Mouse (Mus musculus): ENCODE data around the gene Gm20388. TPM values are rescaled to one million over a fixed set of nuclear protein-coding genes. Genes with fewer than 3 reads are reported as not detected.
A peak's percentile ranks its signal among the peaks of the same experiment; 100 is the strongest.

The Gm20388 gene
- polyA plus RNA-seq, 1 experiment from 2014 or later: not detected

DNA sequence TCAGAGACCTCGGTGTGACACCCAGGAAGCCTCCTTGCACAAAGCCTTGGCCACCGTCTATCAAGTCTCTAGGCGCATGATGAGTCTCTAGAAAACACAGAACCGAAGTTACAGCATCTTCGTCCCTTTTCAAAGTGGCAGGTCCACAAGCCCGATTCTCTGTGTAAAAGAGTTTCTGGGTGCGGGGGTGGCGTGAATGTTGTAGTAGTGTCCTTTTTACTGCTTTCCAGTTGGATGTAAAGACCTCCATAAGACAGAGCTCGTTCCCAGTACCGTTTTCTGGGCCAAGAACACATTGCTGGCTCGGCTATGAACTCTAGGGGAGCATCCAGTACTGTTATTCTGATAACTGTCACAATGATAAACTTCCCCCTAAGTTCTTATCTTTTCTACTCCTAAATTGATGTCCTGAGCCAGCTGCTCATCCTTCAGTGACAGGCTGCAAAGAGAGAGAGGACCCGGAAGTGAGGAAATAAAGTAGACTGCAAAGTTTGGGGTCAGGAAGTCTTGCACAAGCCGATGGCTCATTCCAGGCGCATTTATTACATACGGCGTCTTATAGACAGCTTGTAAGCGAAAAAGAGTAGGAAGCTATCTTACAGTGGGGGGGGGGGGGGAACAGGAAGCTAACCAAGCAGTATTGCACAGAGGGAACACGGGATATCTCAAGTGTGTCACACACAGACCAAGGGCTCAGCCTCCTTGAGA, 1614.6 kb downstream of the Gm20388 start:
- no peaks in the 10 kb centered on the region for H3K4me1 ChIP-seq (replicated peaks; ENCODE audit: control insufficient read depth, insufficient read depth, low read length)
- no peaks in the 10 kb centered on the region for H3K27me3 ChIP-seq (replicated peaks; ENCODE audit: control insufficient read depth, insufficient read depth, low read length)
- no peak overlapping the region for H3K9ac ChIP-seq (ENCODE audit: low read depth, low read length)
- no peak overlapping the region for H3K4me2 ChIP-seq (replicated peaks; ENCODE audit: low read depth)
- no peak for TF ChIP-seq CTCF (IDR thresholded peaks at IDR 0.05; ENCODE audit: low read depth)
- ATAC-seq: no peak
- WGBS: 66% methylated on average over 18 of the region's 18 CpGs
- H3K36me3 ChIP-seq (ENCODE audit: control insufficient read depth, insufficient read depth): no peaks in the 10 kb centered on the region
- H3K9me3 ChIP-seq (ENCODE audit: control insufficient read depth): no peaks in the 10 kb centered on the region
- H3K4me3 ChIP-seq (ENCODE audit: low read depth, low read length): no peak overlapping the region
- no peak overlapping the region for H3K27ac ChIP-seq (ENCODE audit: low read depth, low read length)

DNA sequence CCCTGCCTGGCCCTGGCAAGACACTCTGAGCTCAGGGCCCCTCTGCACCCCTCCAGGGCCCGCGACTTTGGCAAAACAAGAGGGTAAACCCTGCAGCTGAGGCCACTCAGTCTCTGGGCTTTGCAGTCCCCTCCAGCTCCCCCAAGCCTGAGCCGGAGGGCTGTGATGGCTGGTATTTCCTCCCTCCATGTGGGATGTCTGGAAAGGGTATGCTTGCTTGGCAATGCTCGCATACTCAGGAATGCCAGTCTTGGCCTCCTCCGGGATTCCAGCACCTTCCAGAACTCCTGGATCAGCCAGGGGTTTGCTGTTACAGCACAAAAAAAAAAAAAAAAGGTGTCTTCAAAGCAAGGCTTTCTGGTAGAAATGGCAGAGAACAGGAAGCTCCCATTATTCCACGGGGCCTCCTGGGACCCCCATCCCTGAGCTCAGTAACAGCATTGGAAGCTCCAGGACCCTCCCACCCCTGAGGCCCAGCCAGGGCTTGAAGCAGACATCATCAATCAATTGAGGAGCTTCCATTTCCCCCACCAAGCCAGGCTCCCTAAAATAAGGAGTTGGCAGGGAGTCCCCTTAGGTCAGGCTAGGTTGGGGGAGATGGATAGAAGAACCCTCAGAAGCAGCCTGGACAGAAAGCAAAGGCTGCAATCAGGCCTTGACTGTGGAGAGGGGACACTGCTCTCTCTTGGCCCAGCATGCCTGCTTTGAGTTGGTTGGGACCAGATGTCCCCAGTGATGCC, 1616.3 kb downstream of the Gm20388 start:
- Histone ChIP-seq H3K36me3 (ENCODE audit: control insufficient read depth, insufficient read depth) (no peaks in the 10 kb centered on the region), H3K4me2 (replicated peaks; ENCODE audit: low read depth) (no peak overlapping the region), H3K27ac (ENCODE audit: low read depth, low read length) (no peak overlapping the region), H3K9me3 (ENCODE audit: control insufficient read depth) (no peaks in the 10 kb centered on the region), H3K4me3 (ENCODE audit: low read depth, low read length) (no peak overlapping the region), H3K27me3 (replicated peaks; ENCODE audit: control insufficient read depth, insufficient read depth, low read length) (no peaks in the 10 kb centered on the region), H3K9ac (ENCODE audit: low read depth, low read length) (no peak overlapping the region), H3K4me1 (replicated peaks; ENCODE audit: control insufficient read depth, insufficient read depth, low read length) (no peaks in the 10 kb centered on the region)
- no peak for TF ChIP-seq CTCF (IDR thresholded peaks at IDR 0.05; ENCODE audit: low read depth)
- WGBS: 58% methylated on average over 6 of the region's 6 CpGs
- no peak for ATAC-seq

DNA sequence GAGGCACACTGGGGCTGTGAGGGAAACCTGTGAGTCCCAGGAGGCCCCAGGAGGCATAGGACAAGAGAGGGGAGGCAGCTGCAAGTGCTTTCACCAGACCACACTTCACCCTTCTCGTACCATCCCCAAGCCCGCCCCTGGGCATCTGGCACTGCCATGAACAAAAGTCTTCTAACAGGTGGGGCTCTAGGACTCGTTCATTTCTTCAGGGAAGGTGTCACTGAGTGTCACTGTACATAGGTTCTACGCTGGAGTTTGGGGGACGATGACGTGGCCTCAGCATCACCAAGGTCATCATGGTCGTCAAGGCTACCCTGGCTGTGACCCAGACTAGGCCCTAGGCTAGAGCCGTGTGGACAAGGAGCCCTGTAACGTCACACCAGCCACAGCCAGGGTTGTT, 1617.1 kb downstream of the Gm20388 start:
- Histone ChIP-seq H3K9ac (ENCODE audit: low read depth, low read length) (no peak overlapping the region), H3K4me1 (replicated peaks; ENCODE audit: control insufficient read depth, insufficient read depth, low read length) (no peaks in the 10 kb centered on the region), H3K27ac (ENCODE audit: low read depth, low read length) (no peak overlapping the region), H3K36me3 (ENCODE audit: control insufficient read depth, insufficient read depth) (no peaks in the 10 kb centered on the region), H3K9me3 (ENCODE audit: control insufficient read depth) (no peaks in the 10 kb centered on the region), H3K4me2 (replicated peaks; ENCODE audit: low read depth) (no peak overlapping the region), H3K4me3 (ENCODE audit: low read depth, low read length) (no peak overlapping the region), H3K27me3 (replicated peaks; ENCODE audit: control insufficient read depth, insufficient read depth, low read length) (no peaks in the 10 kb centered on the region)
- ATAC-seq: no peak
- 86% methylated on average over 9 of the region's 9 CpGs for WGBS
- TF ChIP-seq CTCF (IDR thresholded peaks at IDR 0.05; ENCODE audit: low read depth): no peak

DNA sequence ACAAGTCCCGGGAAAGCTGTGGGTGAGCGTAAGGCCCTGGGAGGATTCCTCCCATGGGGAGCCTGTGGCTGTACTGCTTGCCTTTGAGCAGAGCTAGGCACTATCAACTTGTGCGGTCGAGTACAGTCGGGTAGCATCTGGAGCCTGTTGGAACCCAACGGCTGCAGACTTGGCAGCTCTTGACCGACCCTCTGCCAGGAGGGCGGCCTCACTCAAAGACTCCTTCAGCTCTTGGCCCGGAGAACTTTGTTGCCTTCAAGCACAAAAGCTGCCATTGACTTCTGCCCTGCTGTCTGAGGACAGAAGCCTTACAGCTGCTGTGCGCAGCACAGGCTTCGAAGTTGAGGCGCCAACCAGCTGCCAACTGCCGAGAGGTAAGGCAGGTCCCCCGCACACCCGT, 1618.1 kb downstream of the Gm20388 start:
- H3K9me3 ChIP-seq (ENCODE audit: control insufficient read depth): no peaks in the 10 kb centered on the region
- no peak overlapping the region for H3K4me3 ChIP-seq (ENCODE audit: low read depth, low read length)
- ATAC-seq: no peak
- H3K27ac ChIP-seq (ENCODE audit: low read depth, low read length): no peak overlapping the region
- no peaks in the 10 kb centered on the region for H3K27me3 ChIP-seq (replicated peaks; ENCODE audit: control insufficient read depth, insufficient read depth, low read length)
- no peak overlapping the region for H3K4me2 ChIP-seq (replicated peaks; ENCODE audit: low read depth)
- H3K4me1 ChIP-seq (replicated peaks; ENCODE audit: control insufficient read depth, insufficient read depth, low read length): no peaks in the 10 kb centered on the region
- WGBS: 81% methylated on average over 15 of the region's 15 CpGs
- TF ChIP-seq CTCF (IDR thresholded peaks at IDR 0.05; ENCODE audit: low read depth): no peak
- no peak overlapping the region for H3K9ac ChIP-seq (ENCODE audit: low read depth, low read length)
- H3K36me3 ChIP-seq (ENCODE audit: control insufficient read depth, insufficient read depth): no peaks in the 10 kb centered on the region

DNA sequence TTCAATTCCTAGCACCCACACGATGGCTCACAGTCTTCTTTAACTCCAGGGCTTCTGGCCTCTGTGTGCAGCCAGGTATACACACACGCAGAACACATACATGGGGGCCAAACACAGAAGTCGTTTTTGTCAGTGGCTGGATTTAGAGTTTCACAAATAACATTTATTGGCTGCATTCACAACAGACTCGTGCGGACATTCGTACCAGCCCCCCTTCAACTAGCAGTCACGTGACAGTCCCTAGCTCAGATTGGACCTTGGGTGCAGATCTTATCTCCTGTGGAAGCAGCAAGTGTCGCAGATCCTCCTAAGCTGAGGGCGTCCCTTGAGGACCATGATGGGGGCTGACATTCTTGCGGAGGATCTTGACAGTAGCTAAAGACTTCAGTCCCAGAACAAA, 1620.0 kb downstream of the Gm20388 start:
- no peaks in the 10 kb centered on the region for H3K36me3 ChIP-seq (ENCODE audit: control insufficient read depth, insufficient read depth)
- H3K4me2 ChIP-seq (replicated peaks; ENCODE audit: low read depth): no peak overlapping the region
- no peak overlapping the region for H3K4me3 ChIP-seq (ENCODE audit: low read depth, low read length)
- no peaks in the 10 kb centered on the region for H3K4me1 ChIP-seq (replicated peaks; ENCODE audit: control insufficient read depth, insufficient read depth, low read length)
- TF ChIP-seq CTCF (IDR thresholded peaks at IDR 0.05; ENCODE audit: low read depth): no peak
- 71% methylated on average over 10 of the region's 10 CpGs for WGBS
- no peak overlapping the region for H3K27ac ChIP-seq (ENCODE audit: low read depth, low read length)
- no peaks in the 10 kb centered on the region for H3K27me3 ChIP-seq (replicated peaks; ENCODE audit: control insufficient read depth, insufficient read depth, low read length)
- no peaks in the 10 kb centered on the region for H3K9me3 ChIP-seq (ENCODE audit: control insufficient read depth)
- H3K9ac ChIP-seq (ENCODE audit: low read depth, low read length): no peak overlapping the region
- no peak for ATAC-seq

DNA sequence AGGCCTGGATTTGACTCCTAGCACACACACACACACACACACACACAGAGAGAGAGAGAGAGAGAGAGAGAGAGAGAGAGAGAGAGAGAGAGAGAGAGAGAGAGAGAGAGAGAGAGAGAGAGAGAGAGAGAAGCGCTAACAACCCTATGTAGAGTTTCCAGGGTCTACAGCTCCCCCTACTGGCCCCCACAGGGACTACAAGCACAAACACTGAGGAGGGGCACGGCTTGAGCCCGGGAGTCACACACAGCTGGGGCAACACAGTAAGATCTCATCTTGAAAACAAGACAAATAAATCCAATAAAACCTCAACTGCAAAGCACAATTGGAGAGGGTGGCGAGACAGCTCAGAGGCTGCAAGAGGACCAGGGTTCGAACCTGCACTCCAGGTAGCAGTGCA, 1621.7 kb downstream of the Gm20388 start:
- Histone ChIP-seq H3K4me2 (replicated peaks; ENCODE audit: low read depth) (no peak overlapping the region), H3K27ac (ENCODE audit: low read depth, low read length) (no peak overlapping the region), H3K36me3 (ENCODE audit: control insufficient read depth, insufficient read depth) (no peaks in the 10 kb centered on the region), H3K9ac (ENCODE audit: low read depth, low read length) (no peak overlapping the region), H3K4me3 (ENCODE audit: low read depth, low read length) (no peak overlapping the region), H3K4me1 (replicated peaks; ENCODE audit: control insufficient read depth, insufficient read depth, low read length) (no peaks in the 10 kb centered on the region), H3K27me3 (replicated peaks; ENCODE audit: control insufficient read depth, insufficient read depth, low read length) (no peaks in the 10 kb centered on the region), H3K9me3 (ENCODE audit: control insufficient read depth) (no peaks in the 10 kb centered on the region)
- TF ChIP-seq CTCF (IDR thresholded peaks at IDR 0.05; ENCODE audit: low read depth): peak; percentile 70
- ATAC-seq: no peak
- WGBS: 45% methylated on average over 5 of the region's 5 CpGs
